Mouse (Mus musculus) cortical plate, adult 2 months (tissue): ENCODE measurements around the gene Tppp2.

Source experiments
- CTCF ChIP-seq: fragments of 200-500 bp; IDR thresholded peaks from 2 replicates; pipeline ENCODE4 v1.5.1; 2011; ENCODE audit warnings: mild to moderate bottlenecking, control low read depth, low read length; ENCODE audit not compliant: insufficient read depth; ENCODE audit errors: extremely low read depth
- POLR2A ChIP-seq: fragments of 200-500 bp; IDR thresholded peaks from 2 replicates; pipeline ENCODE4 v1.6.1; 2011; ENCODE audit warnings: mild to moderate bottlenecking, low read length, control low read depth; ENCODE audit not compliant: insufficient read depth; ENCODE audit errors: extremely low read depth

- TF ChIP-seq CTCF (no peak), POLR2A (no peak)
Measured at GRCm38 (mm10) chr14:51871741-51872140, 46.5 kb upstream of the Tppp2 start.
